Mouse (Mus musculus) stomach, embryonic 15.5 days (tissue): Measurements from ENCODE around the gene Mov10l1. TPM values are rescaled to one million over a fixed set of nuclear protein-coding genes. Genes with fewer than 3 reads are reported as not detected.

Experiments
- ATAC-seq: fragments of 200-750 bp; cut with Nextera tagmentation; 2 replicates; pipeline ENCODE4 v1.8.0; 2017; ENCODE audit warnings: low read depth, moderate number of reproducible peaks, moderate TSS enrichment; ENCODE audit not compliant: insufficient read depth, low FRiP score
- H3K27ac ChIP-seq: fragments of 300-500 bp; sonication (generic); 2 replicates; pipeline ENCODE4 v1.5.1; 2015; ENCODE audit warnings: mild to moderate bottlenecking, inconsistent platforms
- H3K27me3 ChIP-seq: fragments of 300-500 bp; sonication (generic); replicated peaks from 2 replicates; pipeline ENCODE4 v1.6.1; 2015; ENCODE audit warnings: inconsistent platforms
- H3K36me3 ChIP-seq: fragments of 300-500 bp; sonication (generic); 2 replicates; pipeline ENCODE4 v1.6.1; 2015; ENCODE audit warnings: inconsistent platforms
- H3K4me1 ChIP-seq: fragments of 300-500 bp; sonication (generic); 2 replicates; pipeline ENCODE4 v1.6.1; 2015; ENCODE audit warnings: inconsistent platforms
- H3K4me2 ChIP-seq: fragments of 300-500 bp; sonication (generic); 2 replicates; pipeline ENCODE4 v1.6.1; 2015; ENCODE audit warnings: mild to moderate bottlenecking, inconsistent platforms
- H3K4me3 ChIP-seq: fragments of 300-500 bp; sonication (generic); replicated peaks from 2 replicates; pipeline ENCODE4 v1.5.1; 2015; ENCODE audit warnings: inconsistent platforms
- H3K9ac ChIP-seq: fragments of 300-500 bp; sonication (generic); 2 replicates; pipeline ENCODE4 v1.6.1; 2015; ENCODE audit warnings: inconsistent platforms
- H3K9me3 ChIP-seq: fragments of 300-500 bp; sonication (generic); 2 replicates; pipeline ENCODE4 v1.6.1; 2016; ENCODE audit warnings: inconsistent platforms
- WGBS: fragments of 180-500 bp; shearing (Covaris S2); methylation state at CpG from one replicate; pipeline ENCODE4 v1.1.7; 2015; 5-methylcytosine and 5-hydroxymethylcytosine counted together
- polyA plus RNA-seq: library from polyadenylated mRNA; unstranded; fragments of >200 nt; fragmentation: Nextera tagmentation; extraction: Ambion mirVana; gene quantifications from 2 replicates; pipeline ENCODE4 v1.2.1, GENCODE M21; 2015

The Mov10l1 gene
- polyA plus RNA-seq, 1 experiment from 2014 or later: 0.08 TPM

- Histone ChIP-seq H3K4me2 (peak overlapping the region; percentile 84), H3K27me3 (no peaks in the 10 kb centered on the region), H3K27ac (0 out of 2 replicates have a peak overlapping the region, but pooled peaks have one; percentile 27), H3K4me3 (0 out of 2 replicates have a peak overlapping the region, but pooled peaks have one; percentile 81), H3K36me3 (peaks cover 19% of the 10 kb centered on the region), H3K4me1 (peaks cover 31% of the 10 kb centered on the region), H3K9ac (no peak overlapping the region), H3K9me3 (no peaks in the 10 kb centered on the region)
- ATAC-seq: no peak
- WGBS: 54% methylated on average over 9 of the region's 9 CpGs
Measured at GRCm38 (mm10) chr15:89078208-89078836, 95.6 kb downstream of the Mov10l1 start.

- Histone ChIP-seq H3K9me3 (no peaks in the 10 kb centered on the region), H3K4me2 (no peak overlapping the region), H3K27ac (no peak overlapping the region), H3K4me3 (no peak overlapping the region), H3K4me1 (peaks cover 3% of the 10 kb centered on the region; the same call in 1 of the 2 replicates), H3K36me3 (peaks cover 47% of the 10 kb centered on the region), H3K27me3 (no peaks in the 10 kb centered on the region), H3K9ac (no peak overlapping the region)
- 90% methylated on average over 1 of the region's 1 CpGs for WGBS
- ATAC-seq: no peak
Measured at GRCm38 (mm10) chr15:89083906-89084305, 101.2 kb downstream of the Mov10l1 start.

- no peak for ATAC-seq
- Histone ChIP-seq H3K36me3 (peaks cover 47% of the 10 kb centered on the region), H3K27me3 (no peaks in the 10 kb centered on the region), H3K9ac (no peak overlapping the region), H3K9me3 (no peaks in the 10 kb centered on the region), H3K4me3 (no peak overlapping the region), H3K4me2 (no peak overlapping the region), H3K4me1 (peaks cover 5% of the 10 kb centered on the region; the same call in 1 of the 2 replicates), H3K27ac (no peak overlapping the region)
- WGBS: 78% methylated on average over 2 of the region's 2 CpGs
Measured at GRCm38 (mm10) chr15:89084826-89085225, 102.1 kb downstream of the Mov10l1 start.

GRCm38 (mm10) chr15:89088607-89089247 lies 106.0 kb downstream of the Mov10l1 start, which contains the start of gene Selenoo:
Gene Selenoo (plus strand): TSS chr15:89089084.
- H3K4me3 ChIP-seq: peak within 1 kb of the TSS; percentile 90
- peaks cover 39% of the 10 kb centered on the region for H3K36me3 ChIP-seq
- ATAC-seq: peak; percentile 96
- peaks cover 15% of the 10 kb centered on the region for H3K4me1 ChIP-seq
- under 1% methylated on average over 38 of the region's 38 CpGs for WGBS
- no peaks in the 10 kb centered on the region for H3K9me3 ChIP-seq
- peak within 1 kb of the TSS; percentile 93 for H3K9ac ChIP-seq
- H3K27ac ChIP-seq: peak within 1 kb of the TSS; percentile 82
- no peaks in the 10 kb centered on the region for H3K27me3 ChIP-seq
- H3K4me2 ChIP-seq: peak within 1 kb of the TSS; percentile 98

- Histone ChIP-seq H3K4me1 (peaks cover 15% of the 10 kb centered on the region), H3K9ac (peak overlapping the region; percentile 93), H3K4me2 (peak overlapping the region; percentile 98), H3K27me3 (no peaks in the 10 kb centered on the region), H3K9me3 (no peaks in the 10 kb centered on the region), H3K27ac (peak overlapping the region; percentile 82), H3K36me3 (peaks cover 40% of the 10 kb centered on the region), H3K4me3 (peak overlapping the region; percentile 90)
- peak; percentile 54 for ATAC-seq
- WGBS: 3% methylated on average over 68 of the region's 68 CpGs
Measured at GRCm38 (mm10) chr15:89089248-89090051, 106.7 kb downstream of the Mov10l1 start.

GRCm38 (mm10) chr15:89090662-89091061 lies 108.0 kb downstream of the Mov10l1 start:
- Histone ChIP-seq H3K4me1 (peaks cover 15% of the 10 kb centered on the region), H3K4me2 (peak overlapping the region; percentile 3; the same call in 1 of the 2 replicates), H3K27me3 (no peaks in the 10 kb centered on the region), H3K9me3 (no peaks in the 10 kb centered on the region), H3K9ac (no peak overlapping the region), H3K4me3 (no peak overlapping the region), H3K27ac (no peak overlapping the region), H3K36me3 (peaks cover 36% of the 10 kb centered on the region)
- ATAC-seq: no peak
- WGBS: 86% methylated on average over 4 of the region's 4 CpGs

- Histone ChIP-seq H3K4me2 (no peak overlapping the region), H3K36me3 (peaks cover 42% of the 10 kb centered on the region), H3K4me3 (no peak overlapping the region), H3K9ac (no peak overlapping the region), H3K9me3 (no peaks in the 10 kb centered on the region), H3K4me1 (peaks cover 15% of the 10 kb centered on the region), H3K27me3 (no peaks in the 10 kb centered on the region), H3K27ac (no peak overlapping the region)
- 87% methylated on average over 5 of the region's 5 CpGs for WGBS
- ATAC-seq: no peak
Measured at GRCm38 (mm10) chr15:89092181-89092580, 109.5 kb downstream of the Mov10l1 start.

GRCm38 (mm10) chr15:89097450-89097849 lies 114.7 kb downstream of the Mov10l1 start:
- no peak overlapping the region for H3K9ac ChIP-seq
- no peaks in the 10 kb centered on the region for H3K9me3 ChIP-seq
- no peaks in the 10 kb centered on the region for H3K4me1 ChIP-seq
- no peak overlapping the region for H3K4me2 ChIP-seq
- ATAC-seq: no peak
- peaks cover 89% of the 10 kb centered on the region for H3K36me3 ChIP-seq
- WGBS: 91% methylated on average over 5 of the region's 5 CpGs
- H3K4me3 ChIP-seq: no peak overlapping the region
- no peak overlapping the region for H3K27ac ChIP-seq
- H3K27me3 ChIP-seq: no peaks in the 10 kb centered on the region

GRCm38 (mm10) chr15:89098616-89099015 lies 115.9 kb downstream of the Mov10l1 start:
- ATAC-seq: no peak
- no peak overlapping the region for H3K9ac ChIP-seq
- H3K4me1 ChIP-seq: no peaks in the 10 kb centered on the region
- 90% methylated on average over 7 of the region's 7 CpGs for WGBS
- no peaks in the 10 kb centered on the region for H3K27me3 ChIP-seq
- no peak overlapping the region for H3K27ac ChIP-seq
- H3K36me3 ChIP-seq: peaks cover 85% of the 10 kb centered on the region
- no peaks in the 10 kb centered on the region for H3K9me3 ChIP-seq
- no peak overlapping the region for H3K4me2 ChIP-seq
- H3K4me3 ChIP-seq: no peak overlapping the region

- Histone ChIP-seq H3K9ac (no peak overlapping the region), H3K36me3 (peaks cover 90% of the 10 kb centered on the region), H3K27me3 (no peaks in the 10 kb centered on the region), H3K4me2 (no peak overlapping the region), H3K4me1 (no peaks in the 10 kb centered on the region), H3K27ac (no peak overlapping the region), H3K9me3 (no peaks in the 10 kb centered on the region), H3K4me3 (no peak overlapping the region)
- no peak for ATAC-seq
- 87% methylated on average over 12 of the region's 12 CpGs for WGBS
Measured at GRCm38 (mm10) chr15:89100823-89101222, 118.1 kb downstream of the Mov10l1 start.

- H3K9me3 ChIP-seq: no peaks in the 10 kb centered on the region
- H3K27ac ChIP-seq: no peak overlapping the region
- no peak overlapping the region for H3K4me2 ChIP-seq
- H3K4me1 ChIP-seq: no peaks in the 10 kb centered on the region
- H3K4me3 ChIP-seq: no peak overlapping the region
- ATAC-seq: no peak
- no peak overlapping the region for H3K9ac ChIP-seq
- 75% methylated on average over 5 of the region's 5 CpGs for WGBS
- H3K36me3 ChIP-seq: peaks cover 87% of the 10 kb centered on the region
- no peaks in the 10 kb centered on the region for H3K27me3 ChIP-seq
Measured at GRCm38 (mm10) chr15:89102646-89103045, 119.9 kb downstream of the Mov10l1 start.

GRCm38 (mm10) chr15:89103921-89104320 lies 121.2 kb downstream of the Mov10l1 start:
- no peaks in the 10 kb centered on the region for H3K4me1 ChIP-seq
- H3K27me3 ChIP-seq: no peaks in the 10 kb centered on the region
- no peaks in the 10 kb centered on the region for H3K9me3 ChIP-seq
- no peak overlapping the region for H3K9ac ChIP-seq
- no peak overlapping the region for H3K4me2 ChIP-seq
- H3K4me3 ChIP-seq: no peak overlapping the region
- 87% methylated on average over 10 of the region's 10 CpGs for WGBS
- ATAC-seq: no peak
- no peak overlapping the region for H3K27ac ChIP-seq
- peaks cover 83% of the 10 kb centered on the region for H3K36me3 ChIP-seq
